Mouse (Mus musculus) intestine, embryonic 16.5 days (tissue): ENCODE results near the gene Rreb1. TPM values are rescaled to one million over a fixed set of nuclear protein-coding genes. Genes with fewer than 3 reads are reported as not detected.

Experiments used
- ATAC-seq: fragments of 200-750 bp; cut with Nextera tagmentation; 2 replicates; pipeline ENCODE4 v1.8.0; 2017; ENCODE audit warnings: moderate TSS enrichment, moderate library complexity
- H3K27ac ChIP-seq: fragments of 300-500 bp; sonication (generic); 2 replicates; pipeline ENCODE4 v1.5.1; 2014; ENCODE audit warnings: mild to moderate bottlenecking, low read length
- H3K27me3 ChIP-seq: fragments of 300-500 bp; sonication (generic); replicated peaks from 2 replicates; pipeline ENCODE4 v1.6.1; 2014; ENCODE audit warnings: low read length, control low read depth, mixed read lengths; ENCODE audit not compliant: control insufficient read depth, insufficient read depth
- H3K36me3 ChIP-seq: fragments of 300-500 bp; sonication (generic); 2 replicates; pipeline ENCODE4 v1.6.1; 2014; ENCODE audit warnings: low read length, control low read depth; ENCODE audit not compliant: control insufficient read depth, insufficient read depth
- H3K4me1 ChIP-seq: fragments of 300-500 bp; sonication (generic); 2 replicates; pipeline ENCODE4 v1.6.1; 2014; ENCODE audit warnings: low read length, control low read depth, mixed read lengths; ENCODE audit not compliant: control insufficient read depth, insufficient read depth
- H3K4me2 ChIP-seq: fragments of 300-500 bp; sonication (generic); 2 replicates; pipeline ENCODE4 v1.6.1; 2014; ENCODE audit warnings: low read depth, low read length, control low read depth
- H3K4me3 ChIP-seq: fragments of 300-500 bp; sonication (generic); 2 replicates; pipeline ENCODE4 v1.5.1; 2014; ENCODE audit warnings: mild to moderate bottlenecking, low read length
- H3K9ac ChIP-seq: fragments of 300-500 bp; sonication (generic); 2 replicates; pipeline ENCODE4 v1.6.1; 2014; ENCODE audit warnings: low read depth, low read length
- H3K9me3 ChIP-seq: fragments of 300-500 bp; sonication (generic); 2 replicates; pipeline ENCODE4 v1.6.1; 2016; ENCODE audit warnings: low read length, control low read depth; ENCODE audit not compliant: control insufficient read depth
- WGBS: fragments of 180-500 bp; shearing (Covaris S2); extraction: QIAGEN DNeasy Blood & Tissue Kit; methylation state at CpG from one replicate; pipeline ENCODE4 v1.1.7; 2014; 5-methylcytosine and 5-hydroxymethylcytosine counted together
- polyA plus RNA-seq: library from polyadenylated mRNA; unstranded; fragments of >200 nt; fragmentation: Nextera tagmentation; extraction: Ambion mirVana; gene quantifications from 2 replicates; pipeline ENCODE4 v1.2.1, GENCODE M21; 2015

The Rreb1 gene
- polyA plus RNA-seq, 1 experiment from 2014 or later = 13.7 TPM

DNA sequence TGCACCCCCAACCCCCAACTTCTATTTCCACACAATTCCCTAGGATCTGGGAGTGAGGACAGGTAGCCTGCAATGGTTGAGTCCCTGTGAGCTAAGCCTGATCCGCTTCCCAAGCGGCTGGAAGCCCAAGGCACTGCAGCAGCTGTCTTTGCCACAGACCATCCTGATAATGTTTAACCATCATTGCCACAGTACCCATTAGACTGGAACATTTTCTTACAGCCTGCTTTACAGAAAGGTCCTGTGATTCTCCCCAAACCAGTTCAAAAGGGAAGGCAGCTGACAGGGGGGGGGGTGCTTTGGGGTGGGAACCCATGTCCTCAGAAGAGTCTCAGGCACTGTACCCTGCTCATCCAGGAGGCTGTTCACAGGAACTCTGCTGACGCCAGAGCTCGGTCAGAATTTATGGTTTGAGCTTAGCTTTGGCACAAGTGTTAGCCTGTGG lies 164.7 kb downstream of the Rreb1 start:
- Histone ChIP-seq H3K4me2 (no peak overlapping the region), H3K27me3 (no peaks in the 10 kb centered on the region), H3K27ac (peak overlapping the region; percentile 27; the same call in 1 of the 2 replicates), H3K36me3 (peaks cover 3% of the 10 kb centered on the region), H3K4me1 (peaks cover 24% of the 10 kb centered on the region), H3K4me3 (no peak overlapping the region), H3K9ac (no peak overlapping the region), H3K9me3 (no peaks in the 10 kb centered on the region)
- WGBS = 51% methylated on average over 4 of the region's 4 CpGs
- ATAC-seq = no peak

DNA sequence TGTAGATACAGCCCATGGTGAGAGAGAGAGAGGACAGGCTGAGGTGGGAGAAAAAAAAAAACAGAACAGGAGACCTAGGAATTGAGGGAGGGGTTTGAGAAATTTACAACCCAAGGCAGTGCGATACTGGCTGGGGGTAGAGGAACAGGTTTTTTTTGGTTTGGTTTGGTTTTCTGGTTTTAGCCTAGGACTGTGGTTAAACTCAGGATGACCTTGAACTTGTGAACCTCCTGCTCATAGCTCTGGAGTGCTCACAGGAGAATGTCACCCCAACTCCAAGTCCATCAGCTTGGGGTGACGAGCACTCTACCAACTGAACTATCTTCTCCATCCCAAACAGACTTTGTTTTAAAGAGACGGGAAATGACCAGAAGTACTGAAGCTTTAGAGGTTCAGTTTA lies 165.3 kb downstream of the Rreb1 start:
- peaks cover 24% of the 10 kb centered on the region for H3K4me1 ChIP-seq
- H3K36me3 ChIP-seq = peaks cover 4% of the 10 kb centered on the region
- WGBS = 77% methylated on average over 3 of the region's 3 CpGs
- H3K4me2 ChIP-seq = no peak overlapping the region
- ATAC-seq = no peak
- no peaks in the 10 kb centered on the region for H3K9me3 ChIP-seq
- H3K27me3 ChIP-seq = no peaks in the 10 kb centered on the region
- H3K4me3 ChIP-seq = no peak overlapping the region
- no peak overlapping the region for H3K27ac ChIP-seq
- H3K9ac ChIP-seq = no peak overlapping the region

DNA sequence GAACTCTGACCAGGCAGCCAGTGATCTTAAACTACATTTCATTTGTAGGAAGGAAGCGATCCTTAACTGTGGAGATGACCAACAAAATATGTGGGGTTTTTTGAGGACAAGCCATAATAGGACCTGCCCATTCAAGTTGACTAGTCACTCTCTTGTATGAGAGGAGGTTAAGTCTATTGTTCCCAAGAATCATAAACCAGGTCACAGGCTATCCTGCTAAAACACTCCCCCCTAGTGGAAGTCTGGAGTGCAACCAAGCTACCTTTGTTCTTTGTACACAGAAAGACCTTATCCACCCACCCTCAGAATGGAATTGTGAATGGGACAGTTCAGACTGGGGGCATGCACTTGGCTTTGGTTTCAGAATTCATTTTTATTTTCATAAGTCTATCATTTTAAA lies 166.1 kb downstream of the Rreb1 start:
- no peak overlapping the region for H3K4me2 ChIP-seq
- no peak for ATAC-seq
- H3K4me1 ChIP-seq = peaks cover 24% of the 10 kb centered on the region
- no peaks in the 10 kb centered on the region for H3K9me3 ChIP-seq
- peaks cover 12% of the 10 kb centered on the region for H3K36me3 ChIP-seq
- WGBS = 79% methylated on average over 1 of the region's 1 CpGs
- no peak overlapping the region for H3K9ac ChIP-seq
- H3K4me3 ChIP-seq = no peak overlapping the region
- H3K27me3 ChIP-seq = no peaks in the 10 kb centered on the region
- no peak overlapping the region for H3K27ac ChIP-seq

DNA sequence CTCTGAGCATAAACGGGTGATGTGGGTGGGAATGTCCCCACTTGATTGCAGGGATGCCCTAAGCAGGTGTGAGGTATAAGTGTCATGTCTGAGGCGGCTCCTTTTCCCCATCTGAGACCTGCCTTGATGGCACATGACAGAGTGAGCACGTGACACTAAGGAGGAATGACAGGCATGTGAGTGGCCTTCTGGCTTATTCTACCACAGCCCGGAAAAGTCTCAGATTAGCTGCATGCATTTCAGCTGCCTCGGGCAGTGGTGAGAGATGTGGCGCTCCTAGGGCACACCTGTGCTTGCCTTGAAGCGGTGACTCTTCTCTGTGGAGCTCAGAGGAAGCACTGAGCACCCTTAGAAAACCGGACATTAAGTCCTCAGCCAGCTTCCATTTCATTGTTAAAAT lies 167.2 kb downstream of the Rreb1 start:
- Histone ChIP-seq H3K4me3 (no peak overlapping the region), H3K4me2 (no peak overlapping the region), H3K36me3 (peaks cover 21% of the 10 kb centered on the region), H3K4me1 (peaks cover 19% of the 10 kb centered on the region), H3K9ac (no peak overlapping the region), H3K27me3 (no peaks in the 10 kb centered on the region), H3K27ac (no peak overlapping the region), H3K9me3 (no peaks in the 10 kb centered on the region)
- 85% methylated on average over 8 of the region's 8 CpGs for WGBS
- no peak for ATAC-seq

DNA sequence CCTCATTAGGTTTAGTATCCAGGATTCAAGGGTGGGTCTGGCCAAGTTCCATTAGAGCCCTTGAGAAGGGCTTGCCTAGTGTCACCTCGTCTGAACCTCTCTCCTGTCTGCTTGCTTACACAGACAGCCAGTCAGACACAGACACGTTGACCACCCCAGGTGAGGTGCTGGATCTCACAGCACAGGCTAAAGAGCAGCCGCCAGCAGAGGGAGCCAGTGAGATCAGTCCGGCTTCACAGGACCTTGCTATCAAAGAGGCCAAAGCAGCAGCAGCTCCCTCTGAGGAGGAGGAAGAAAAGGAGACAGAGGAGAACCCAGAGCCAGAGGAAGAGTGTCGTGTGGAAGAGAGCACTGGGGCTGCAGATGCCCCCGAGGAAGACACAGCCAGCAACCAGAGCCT lies 168.5 kb downstream of the Rreb1 start:
- Histone ChIP-seq H3K9me3 (no peaks in the 10 kb centered on the region), H3K27me3 (no peaks in the 10 kb centered on the region), H3K4me1 (peaks cover 15% of the 10 kb centered on the region), H3K4me3 (no peak overlapping the region), H3K27ac (no peak overlapping the region), H3K9ac (no peak overlapping the region), H3K4me2 (no peak overlapping the region), H3K36me3 (peaks cover 21% of the 10 kb centered on the region)
- ATAC-seq = peak; percentile 58
- 19% methylated on average over 6 of the region's 6 CpGs for WGBS

DNA sequence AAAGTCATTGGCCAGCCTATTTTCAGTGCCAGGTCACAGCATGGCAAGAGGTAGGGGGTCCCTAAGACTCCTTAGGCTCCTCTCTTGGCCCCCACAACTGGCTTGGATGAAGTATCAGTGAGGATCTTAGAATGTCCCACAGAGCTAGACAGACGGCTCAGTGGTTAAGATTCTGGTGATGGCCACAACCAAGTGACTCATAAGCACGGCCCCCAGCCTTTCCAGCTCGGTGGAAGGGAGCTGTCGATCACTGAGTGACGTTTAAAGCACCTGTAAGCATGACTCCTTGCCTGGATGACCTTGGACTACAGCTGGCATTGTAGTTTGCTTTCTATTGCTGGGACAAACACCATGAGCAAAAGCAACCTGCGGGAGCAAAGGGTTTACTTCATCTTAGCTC lies 174.8 kb downstream of the Rreb1 start:
- no peak overlapping the region for H3K27ac ChIP-seq
- no peak for ATAC-seq

DNA sequence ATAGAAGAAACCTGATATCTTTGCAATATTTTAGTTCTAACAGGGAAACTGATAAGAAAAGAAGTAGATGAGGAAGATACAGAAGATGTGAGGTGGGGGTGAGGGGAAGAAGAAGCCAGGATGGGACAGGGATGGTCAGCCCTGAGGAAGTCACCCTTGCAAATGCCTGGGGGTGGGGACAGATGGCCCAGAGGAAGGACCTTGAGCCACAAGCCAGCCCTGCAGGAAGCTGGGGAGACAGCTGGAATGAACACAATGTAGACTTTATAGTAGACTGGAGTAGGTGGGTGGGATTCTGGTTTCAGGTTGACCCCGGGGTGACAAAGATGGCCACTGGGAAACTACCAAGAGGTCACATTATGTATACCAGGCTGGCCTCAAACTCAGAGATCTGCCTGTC lies 176.1 kb downstream of the Rreb1 start:
- ATAC-seq = no peak
- 87% methylated on average over 1 of the region's 1 CpGs for WGBS
- Histone ChIP-seq H3K36me3 (peaks cover 9% of the 10 kb centered on the region; the same call in 1 of the 2 replicates), H3K9ac (no peak overlapping the region), H3K9me3 (peaks cover 3% of the 10 kb centered on the region; the same call in 1 of the 2 replicates), H3K27ac (no peak overlapping the region), H3K4me1 (no peaks in the 10 kb centered on the region), H3K27me3 (no peaks in the 10 kb centered on the region), H3K4me3 (no peak overlapping the region), H3K4me2 (no peak overlapping the region)

More for the DNA sequence above, 174.8 kb downstream of the Rreb1 start:
- Histone ChIP-seq H3K36me3 (peaks cover 18% of the 10 kb centered on the region), H3K4me2 (no peak overlapping the region), H3K4me1 (no peaks in the 10 kb centered on the region), H3K27me3 (no peaks in the 10 kb centered on the region), H3K9me3 (no peaks in the 10 kb centered on the region; the same call in 1 of the 2 replicates), H3K9ac (no peak overlapping the region), H3K4me3 (no peak overlapping the region)
- WGBS = 80% methylated on average over 6 of the region's 6 CpGs

DNA sequence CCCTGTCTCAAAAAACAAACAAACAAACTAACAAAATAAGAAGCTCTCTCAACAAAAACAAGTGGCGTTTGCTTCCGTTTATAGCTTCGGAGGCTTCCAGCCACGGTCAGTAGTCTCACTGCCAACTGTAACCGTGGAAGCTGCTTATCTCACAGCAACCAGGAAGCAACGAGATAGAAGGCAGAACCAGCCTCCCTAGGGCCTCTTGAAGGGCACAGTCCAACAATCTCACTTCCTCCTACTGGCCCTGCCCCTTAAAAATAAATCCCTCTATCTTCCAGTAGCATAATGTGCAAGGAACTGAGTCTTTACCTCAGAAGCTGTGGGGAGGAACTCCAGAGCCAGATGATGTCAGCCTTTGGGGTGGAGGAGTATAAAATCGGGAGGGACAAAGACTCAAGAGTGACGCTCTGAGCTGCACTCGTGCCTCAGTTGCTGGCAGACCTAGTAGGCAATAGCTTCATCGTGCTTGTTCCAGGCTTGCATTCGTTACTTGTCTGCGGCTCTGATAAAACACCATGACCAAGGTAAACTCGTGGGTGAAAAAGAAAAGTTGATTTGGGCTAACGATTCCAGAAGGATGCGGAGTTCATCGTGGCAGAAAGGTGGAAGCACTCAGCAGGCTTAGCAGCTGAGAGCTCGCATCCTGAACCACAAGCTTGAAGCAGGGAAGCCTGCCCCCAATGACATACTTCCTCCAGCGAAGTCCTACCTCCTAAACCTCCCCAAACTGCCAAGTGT lies 180.5 kb downstream of the Rreb1 start:
- no peak overlapping the region for H3K4me3 ChIP-seq
- H3K27me3 ChIP-seq = no peaks in the 10 kb centered on the region
- peaks cover 1% of the 10 kb centered on the region; the same call in 1 of the 2 replicates for H3K4me1 ChIP-seq
- H3K36me3 ChIP-seq = no peaks in the 10 kb centered on the region
- no peak overlapping the region for H3K9ac ChIP-seq
- H3K9me3 ChIP-seq = peaks cover 3% of the 10 kb centered on the region; the same call in 1 of the 2 replicates
- H3K4me2 ChIP-seq = no peak overlapping the region
- 81% methylated on average over 18 of the region's 18 CpGs for WGBS
- ATAC-seq = peak; percentile 67
- H3K27ac ChIP-seq = peak overlapping the region; percentile 28; the same call in 1 of the 2 replicates

DNA sequence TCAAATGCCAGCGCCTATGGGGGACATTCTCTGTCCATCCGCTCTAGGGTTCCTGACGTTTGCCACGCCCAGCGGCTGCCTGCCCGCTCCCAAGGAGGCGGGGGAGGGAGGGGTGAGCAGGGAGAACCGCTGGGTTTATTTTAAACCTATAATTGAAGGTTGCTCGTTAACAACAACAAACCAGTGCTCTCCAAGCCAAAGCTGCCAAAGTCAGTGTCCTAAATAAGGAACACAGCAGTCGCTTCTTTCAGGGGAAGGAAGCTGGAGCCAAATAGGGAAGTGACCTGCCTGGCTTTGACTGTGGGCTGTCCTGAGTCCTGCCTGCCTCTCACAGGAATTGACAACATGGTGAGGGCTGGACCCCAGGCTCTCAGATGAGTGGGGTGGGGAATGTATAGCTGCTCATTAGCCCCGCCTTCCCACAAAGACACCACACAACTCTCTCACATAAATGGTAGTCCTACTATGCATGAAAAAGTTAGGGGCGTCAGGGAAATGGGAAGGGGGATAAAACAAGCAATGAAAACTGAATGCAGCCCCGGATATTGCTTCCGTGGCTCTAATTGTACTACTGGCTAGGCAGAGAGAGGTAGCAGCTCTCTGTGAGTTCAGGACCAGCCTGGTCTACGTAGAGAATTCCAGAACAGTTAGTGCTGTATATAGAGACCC lies 181.2 kb downstream of the Rreb1 start:
- WGBS = 81% methylated on average over 15 of the region's 15 CpGs
- H3K27ac ChIP-seq = 0 out of 2 replicates have a peak overlapping the region, but pooled peaks have one; percentile 28
- no peaks in the 10 kb centered on the region for H3K36me3 ChIP-seq
- H3K9ac ChIP-seq = no peak overlapping the region
- H3K27me3 ChIP-seq = no peaks in the 10 kb centered on the region
- H3K4me3 ChIP-seq = no peak overlapping the region
- no peak for ATAC-seq
- peaks cover 3% of the 10 kb centered on the region; the same call in 1 of the 2 replicates for H3K9me3 ChIP-seq
- H3K4me1 ChIP-seq = peaks cover 8% of the 10 kb centered on the region
- no peak overlapping the region for H3K4me2 ChIP-seq
